In the genomic region with DNA sequence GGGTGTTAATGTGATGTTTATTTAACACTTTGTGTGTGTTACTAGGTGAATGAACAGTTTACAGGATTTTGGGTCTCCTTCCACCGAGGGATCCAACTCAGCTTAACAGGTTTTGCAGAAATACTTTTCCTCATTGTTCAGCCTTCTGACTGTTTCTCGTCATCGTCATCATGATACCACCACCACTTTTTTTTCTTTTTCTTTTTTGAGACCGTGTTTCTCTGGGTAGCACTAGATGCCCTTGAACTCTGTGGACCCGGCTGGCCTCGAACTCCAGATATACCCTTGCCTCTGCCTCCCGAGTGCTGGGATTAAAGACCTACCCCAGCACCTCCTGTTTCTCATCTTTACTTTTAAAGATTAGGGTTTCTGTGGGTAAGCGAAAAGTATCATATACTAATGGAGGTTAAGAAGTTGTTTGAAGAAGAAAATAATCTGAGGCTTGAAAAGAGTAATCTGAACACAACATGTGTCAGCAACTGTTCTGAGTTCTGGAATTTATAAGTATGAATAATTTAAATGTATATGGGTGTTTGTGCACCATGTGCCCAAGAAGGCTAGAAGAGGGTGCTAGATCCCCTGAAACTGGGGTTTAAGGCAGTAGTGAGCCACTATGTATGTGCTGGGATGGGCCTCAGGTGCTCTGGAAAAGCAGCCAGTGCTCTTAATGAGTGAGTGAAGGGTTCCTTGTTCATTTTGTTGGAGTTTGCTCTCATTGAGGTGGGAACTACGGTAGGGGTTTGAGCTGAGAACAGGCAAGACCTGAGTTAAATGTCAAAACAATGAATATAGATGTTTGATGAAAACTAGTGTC, we compare ENCODE assay signal across 8 mouse cellular contexts. TPM values are rescaled to one million over a fixed set of nuclear protein-coding genes. Genes with fewer than 3 reads are reported as not detected.
A peak's percentile ranks its signal among the peaks of the same experiment; 100 is the strongest.
DNase-seq lines count a peak whose midpoint lies in the region; ATAC-seq lines count a peak whose summit lies in the region.

No protein-coding gene starts in this region.

- no peaks in the 10 kb centered on the region for H3K9me3 ChIP-seq in embryonic facial prominence, embryonic 13.5 days
- H3K9me3 ChIP-seq in limb, embryonic 13.5 days = no peaks in the 10 kb centered on the region
- H3K9me3 ChIP-seq in stomach, embryonic 14.5 days (ENCODE audit: control insufficient read depth, low read depth, low read length) = no peaks in the 10 kb centered on the region

- no peaks in the 10 kb centered on the region for H3K36me3 ChIP-seq in embryonic facial prominence, embryonic 13.5 days
- H3K36me3 ChIP-seq in limb, embryonic 13.5 days = no peaks in the 10 kb centered on the region
- no peaks in the 10 kb centered on the region for H3K36me3 ChIP-seq in stomach, embryonic 14.5 days (ENCODE audit: control insufficient read depth, insufficient read depth, low read length)

- peak; percentile 51 to 71 for DNase-seq in spleen, postnatal 4 days (ENCODE audit: low spot score in 2 of 2)
- DNase-seq in spleen, adult 18-20 months = no peak
- no peak for DNase-seq in adrenal gland, postnatal 25 days
- no peak for DNase-seq in right cerebral cortex, postnatal 10 days (ENCODE audit: low spot score in 2 of 2)

- WGBS in embryonic facial prominence, embryonic 13.5 days = 19% methylated on average over 9 of the region's 9 CpGs
- WGBS in limb, embryonic 13.5 days = 19% methylated on average over 9 of the region's 9 CpGs
- WGBS in stomach, embryonic 14.5 days = 16% methylated on average over 9 of the region's 9 CpGs

- peak overlapping the region; percentile 66 for H3K4me2 ChIP-seq in embryonic facial prominence, embryonic 13.5 days
- H3K4me2 ChIP-seq in limb, embryonic 13.5 days (replicated peaks) = peak overlapping the region; percentile 65
- H3K4me2 ChIP-seq in stomach, embryonic 14.5 days (replicated peaks; ENCODE audit: low read depth, low read length) = peak overlapping the region; percentile 55

- H3K9ac ChIP-seq in embryonic facial prominence, embryonic 13.5 days = peak overlapping the region; percentile 84
- H3K9ac ChIP-seq in limb, embryonic 13.5 days = peak overlapping the region; percentile 81
- peak overlapping the region; percentile 70 for H3K9ac ChIP-seq in stomach, embryonic 14.5 days (replicated peaks; ENCODE audit: low read depth, low read length)

- H3K27me3 ChIP-seq in embryonic facial prominence, embryonic 13.5 days = no peaks in the 10 kb centered on the region
- H3K27me3 ChIP-seq in limb, embryonic 13.5 days = no peaks in the 10 kb centered on the region
- H3K27me3 ChIP-seq in stomach, embryonic 14.5 days (ENCODE audit: control insufficient read depth, insufficient read depth, low read length) = no peaks in the 10 kb centered on the region

- peak overlapping the region; percentile 54 for H3K4me3 ChIP-seq in embryonic facial prominence, embryonic 13.5 days
- peak overlapping the region; percentile 55 for H3K4me3 ChIP-seq in limb, embryonic 13.5 days
- peak overlapping the region; percentile 53 for H3K4me3 ChIP-seq in stomach, embryonic 14.5 days (ENCODE audit: low read depth, low read length)

- peaks cover 37% of the 10 kb centered on the region for H3K4me1 ChIP-seq in embryonic facial prominence, embryonic 13.5 days
- H3K4me1 ChIP-seq in limb, embryonic 13.5 days = peaks cover 39% of the 10 kb centered on the region
- H3K4me1 ChIP-seq in stomach, embryonic 14.5 days (ENCODE audit: control insufficient read depth, insufficient read depth, low read length) = peaks cover 11% of the 10 kb centered on the region

- peak overlapping the region; percentile 97 for H3K27ac ChIP-seq in embryonic facial prominence, embryonic 13.5 days
- peak overlapping the region; percentile 97 for H3K27ac ChIP-seq in limb, embryonic 13.5 days
- H3K27ac ChIP-seq in stomach, embryonic 14.5 days (ENCODE audit: low read length) = peak overlapping the region; percentile 97

- no peak for ATAC-seq in embryonic facial prominence, embryonic 13.5 days (ENCODE audit: insufficient number of reproducible peaks, insufficient read depth, low FRiP score, low TSS enrichment, low read depth)
- no peak for ATAC-seq in limb, embryonic 13.5 days (ENCODE audit: low FRiP score, low read depth)
- ATAC-seq in stomach, embryonic 14.5 days (ENCODE audit: insufficient number of reproducible peaks, insufficient read depth, low FRiP score, low read depth) = no peak
- no peak for ATAC-seq in erythroid progenitor cell, adult 5-6 weeks (replicated peaks; ENCODE audit: low FRiP score, poor library complexity, severe bottlenecking)

RNA-seq across cellular contexts. Expression of a gene that starts 1.2 kb away (rescaled TPM):
- 6.6 and 13.4 TPM in 2 replicates for polyA plus RNA-seq in embryonic facial prominence, embryonic 13.5 days (2015; fragmentation: Nextera tagmentation; extraction: Ambion mirVana)
- polyA plus RNA-seq in limb, embryonic 13.5 days (2015; fragmentation: Nextera tagmentation; extraction: Ambion mirVana) = 9.3 and 10.0 TPM in 2 replicates
- polyA plus RNA-seq in stomach, embryonic 14.5 days (2014; fragmentation: Nextera tagmentation; extraction: Ambion mirVana) = 7.8 and 14.1 TPM in 2 replicates
- 63.3 and 106 TPM in 2 replicates for total RNA-seq in adrenal gland, postnatal 25 days (2021)
- 180 and 320 TPM in 2 replicates for total RNA-seq in erythroid progenitor cell, adult 5-6 weeks (2015; ENCODE audit: low replicate concordance)
- total RNA-seq in erythroid progenitor cell, adult 5-6 weeks (2017; ENCODE audit: low replicate concordance) = 7,936 and 7,993 TPM in 2 replicates

RNA-seq across cellular contexts. Expression of a gene that starts 1.6 kb away (rescaled TPM):
- polyA plus RNA-seq in embryonic facial prominence, embryonic 13.5 days (2015; fragmentation: Nextera tagmentation; extraction: Ambion mirVana) = 7.3 and 7.9 TPM in 2 replicates
- polyA plus RNA-seq in limb, embryonic 13.5 days (2015; fragmentation: Nextera tagmentation; extraction: Ambion mirVana) = 4.1 and 8.4 TPM in 2 replicates
- 4.8 and 6.7 TPM in 2 replicates for polyA plus RNA-seq in stomach, embryonic 14.5 days (2014; fragmentation: Nextera tagmentation; extraction: Ambion mirVana)
- 474 and 516 TPM in 2 replicates for total RNA-seq in adrenal gland, postnatal 25 days (2021)
- total RNA-seq in erythroid progenitor cell, adult 5-6 weeks (2015; ENCODE audit: low replicate concordance) = 323 and 492 TPM in 2 replicates
- 3,110 and 3,215 TPM in 2 replicates for total RNA-seq in erythroid progenitor cell, adult 5-6 weeks (2017; ENCODE audit: low replicate concordance)

RNA-seq across cellular contexts. Expression of a gene that starts 2.8 kb away (rescaled TPM):
- 5.3 and 6.7 TPM in 2 replicates for polyA plus RNA-seq in embryonic facial prominence, embryonic 13.5 days (2015; fragmentation: Nextera tagmentation; extraction: Ambion mirVana)
- polyA plus RNA-seq in limb, embryonic 13.5 days (2015; fragmentation: Nextera tagmentation; extraction: Ambion mirVana) = 9.8 and 10.9 TPM in 2 replicates
- 5.5 and 7.8 TPM in 2 replicates for polyA plus RNA-seq in stomach, embryonic 14.5 days (2014; fragmentation: Nextera tagmentation; extraction: Ambion mirVana)
- total RNA-seq in adrenal gland, postnatal 25 days (2021) = 24.0 and 39.4 TPM in 2 replicates
- 573 TPM in 2 replicates for total RNA-seq in erythroid progenitor cell, adult 5-6 weeks (2015; ENCODE audit: low replicate concordance)
- total RNA-seq in erythroid progenitor cell, adult 5-6 weeks (2017; ENCODE audit: low replicate concordance) = 250 and 889 TPM in 2 replicates

RNA-seq across cellular contexts. Expression of a gene that starts 10.7 kb away (rescaled TPM):
- polyA plus RNA-seq in embryonic facial prominence, embryonic 13.5 days (2015; fragmentation: Nextera tagmentation; extraction: Ambion mirVana) = 0.98 and 1.4 TPM in 2 replicates
- 0.74 and 1.0 TPM in 2 replicates for polyA plus RNA-seq in limb, embryonic 13.5 days (2015; fragmentation: Nextera tagmentation; extraction: Ambion mirVana)
- 1.1 and 1.2 TPM in 2 replicates for polyA plus RNA-seq in stomach, embryonic 14.5 days (2014; fragmentation: Nextera tagmentation; extraction: Ambion mirVana)
- total RNA-seq in adrenal gland, postnatal 25 days (2021) = 6.6 and 6.8 TPM in 2 replicates
- total RNA-seq in erythroid progenitor cell, adult 5-6 weeks (2015; ENCODE audit: low replicate concordance) = 90.1 and 113 TPM in 2 replicates
- total RNA-seq in erythroid progenitor cell, adult 5-6 weeks (2017; ENCODE audit: low replicate concordance) = 325 and 367 TPM in 2 replicates

RNA-seq across cellular contexts. Expression of a gene that starts 11.4 kb away (rescaled TPM):
- 1.2 and 1.3 TPM in 2 replicates for polyA plus RNA-seq in embryonic facial prominence, embryonic 13.5 days (2015; fragmentation: Nextera tagmentation; extraction: Ambion mirVana)
- polyA plus RNA-seq in limb, embryonic 13.5 days (2015; fragmentation: Nextera tagmentation; extraction: Ambion mirVana) = 1.5 and 1.7 TPM in 2 replicates
- polyA plus RNA-seq in stomach, embryonic 14.5 days (2014; fragmentation: Nextera tagmentation; extraction: Ambion mirVana) = 0.94 and 1.3 TPM in 2 replicates
- 33.9 and 36.7 TPM in 2 replicates for total RNA-seq in adrenal gland, postnatal 25 days (2021)
- total RNA-seq in erythroid progenitor cell, adult 5-6 weeks (2015; ENCODE audit: low replicate concordance) = 145 and 158 TPM in 2 replicates
- total RNA-seq in erythroid progenitor cell, adult 5-6 weeks (2017; ENCODE audit: low replicate concordance) = 262 and 310 TPM in 2 replicates

Comparison
In these comparisons a context has a peak if more than half of its experiments do, and no peak if none do; other contexts are left out.
1. DNase-seq: peak in spleen, postnatal 4 days (2 of 2); none in spleen, adult 18-20 months (0 of 2), adrenal gland, postnatal 25 days (single experiment) and right cerebral cortex, postnatal 10 days (0 of 2).
2. Peak in every context shown above with its lines, with median percentiles within 50 percentile points of each other: H3K27ac ChIP-seq, H3K4me2 ChIP-seq, H3K4me3 ChIP-seq and H3K9ac ChIP-seq.